Mouse (Mus musculus): ENCODE measurements around the gene Gm20388.
A peak's percentile ranks its signal among the peaks of the same experiment; 100 is the strongest.

The Gm20388 gene

GRCm38 (mm10) chr8:123373403-123374238, 3463.0 kb downstream of the Gm20388 start, which contains the start of gene Tcf25:
Gene Tcf25 (plus strand): TSS chr8:123373753.
- peak; percentile 100 for DNase-seq (ENCODE audit: low spot score)

- peak; percentile 97 for DNase-seq (ENCODE audit: low spot score)
Measured at GRCm38 (mm10) chr8:123374239-123374578, 3463.6 kb downstream of the Gm20388 start.

- no peak for DNase-seq (ENCODE audit: low spot score)
Measured at GRCm38 (mm10) chr8:123375701-123376100, 3465.1 kb downstream of the Gm20388 start.

GRCm38 (mm10) chr8:123376106-123376505, 3465.5 kb downstream of the Gm20388 start:
- DNase-seq (ENCODE audit: low spot score) = no peak

GRCm38 (mm10) chr8:123381711-123382110, 3471.1 kb downstream of the Gm20388 start:
- no peak for DNase-seq (ENCODE audit: low spot score)

GRCm38 (mm10) chr8:123382516-123382915, 3471.9 kb downstream of the Gm20388 start:
- peak; percentile 88 for DNase-seq (ENCODE audit: low spot score)

- peak; percentile 73 for DNase-seq (ENCODE audit: low spot score)
Measured at GRCm38 (mm10) chr8:123384883-123385540, 3474.4 kb downstream of the Gm20388 start.

- DNase-seq (ENCODE audit: low spot score) = no peak
Measured at GRCm38 (mm10) chr8:123387041-123387440, 3476.4 kb downstream of the Gm20388 start.

GRCm38 (mm10) chr8:123387801-123388200, 3477.2 kb downstream of the Gm20388 start:
- DNase-seq (ENCODE audit: low spot score) = no peak

GRCm38 (mm10) chr8:123389026-123389425, 3478.4 kb downstream of the Gm20388 start:
- DNase-seq (ENCODE audit: low spot score) = no peak

GRCm38 (mm10) chr8:123398308-123398707, 3487.7 kb downstream of the Gm20388 start:
- DNase-seq (ENCODE audit: low spot score) = no peak

GRCm38 (mm10) chr8:123401936-123402335, 3491.3 kb downstream of the Gm20388 start:
- no peak for DNase-seq (ENCODE audit: low spot score)

GRCm38 (mm10) chr8:123402730-123403326, 3492.2 kb downstream of the Gm20388 start:
- no peak for DNase-seq (ENCODE audit: low spot score)

GRCm38 (mm10) chr8:123404521-123404920, 3493.9 kb downstream of the Gm20388 start:
- DNase-seq (ENCODE audit: low spot score) = no peak

- peak; percentile 79 for DNase-seq (ENCODE audit: low spot score)
Measured at GRCm38 (mm10) chr8:123406786-123407185, 3496.1 kb downstream of the Gm20388 start, which contains the start of gene Mc1r. Gene Mc1r (plus strand): TSS chr8:123407107.

- DNase-seq (ENCODE audit: low spot score) = peak; percentile 73
Measured at GRCm38 (mm10) chr8:123407612-123408011, 3497.0 kb downstream of the Gm20388 start.

- peak; percentile 85 for DNase-seq (ENCODE audit: low spot score)
Measured at GRCm38 (mm10) chr8:123408586-123409544, 3498.2 kb downstream of the Gm20388 start.

GRCm38 (mm10) chr8:123410049-123410587, 3499.5 kb downstream of the Gm20388 start:
- peak; percentile 100 for DNase-seq (ENCODE audit: low spot score)

GRCm38 (mm10) chr8:123410788-123411187, 3500.1 kb downstream of the Gm20388 start:
- no peak for DNase-seq (ENCODE audit: low spot score)

GRCm38 (mm10) chr8:123411246-123411645, 3500.6 kb downstream of the Gm20388 start, which contains the start of gene Tubb3:
Gene Tubb3 (plus strand): TSS chr8:123411424.
- DNase-seq (ENCODE audit: low spot score) = peak; percentile 99

GRCm38 (mm10) chr8:123411781-123412327, 3501.2 kb downstream of the Gm20388 start:
- peak; percentile 69 for DNase-seq (ENCODE audit: low spot score)

All from MN1 (cell line).